Mouse (Mus musculus): ENCODE measurements around the gene Arntl2.
A peak's percentile ranks its signal among the peaks of the same experiment; 100 is the strongest.
"Not testable (repeated sequence)": the region's sequence is repeated elsewhere in the genome, so short reads cannot be mapped to it uniquely, and the experiment has no call there.

Arntl2 gene

GRCm38 (mm10) chr6:146795924-146796545 is at the start of gene Arntl2:
TSS of gene Arntl2 (plus strand) at chr6:146796055.
- DNase-seq (ENCODE audit: low read depth, low spot score): peak; percentile 64

GRCm38 (mm10) chr6:146746577-146746976 is 49.3 kb upstream of the Arntl2 start:
- DNase-seq (ENCODE audit: low read depth, low spot score): no peak

GRCm38 (mm10) chr6:146747057-146747456 is 48.8 kb upstream of the Arntl2 start:
- no peak for DNase-seq (ENCODE audit: low read depth, low spot score)

GRCm38 (mm10) chr6:146748271-146748670 is 47.6 kb upstream of the Arntl2 start:
- no peak for DNase-seq (ENCODE audit: low read depth, low spot score)

- no peak for DNase-seq (ENCODE audit: low read depth, low spot score)
Observed at GRCm38 (mm10) chr6:146751671-146752070, 44.2 kb upstream of the Arntl2 start.

GRCm38 (mm10) chr6:146752178-146752577 is 43.7 kb upstream of the Arntl2 start:
- DNase-seq (ENCODE audit: low read depth, low spot score): no peak

GRCm38 (mm10) chr6:146752612-146753011 is 43.2 kb upstream of the Arntl2 start:
- no peak for DNase-seq (ENCODE audit: low read depth, low spot score)

- no peak for DNase-seq (ENCODE audit: low read depth, low spot score)
Observed at GRCm38 (mm10) chr6:146753560-146754160, 42.2 kb upstream of the Arntl2 start.

- no peak for DNase-seq (ENCODE audit: low read depth, low spot score)
Observed at GRCm38 (mm10) chr6:146755136-146755535, 40.7 kb upstream of the Arntl2 start.

- DNase-seq (ENCODE audit: low read depth, low spot score): no peak
Observed at GRCm38 (mm10) chr6:146755679-146756078, 40.2 kb upstream of the Arntl2 start.

- no peak for DNase-seq (ENCODE audit: low read depth, low spot score)
Observed at GRCm38 (mm10) chr6:146759027-146759426, 36.8 kb upstream of the Arntl2 start.

- no peak for DNase-seq (ENCODE audit: low read depth, low spot score)
Observed at GRCm38 (mm10) chr6:146760022-146760421, 35.8 kb upstream of the Arntl2 start.

GRCm38 (mm10) chr6:146760736-146761135 is 35.1 kb upstream of the Arntl2 start:
- DNase-seq (ENCODE audit: low read depth, low spot score): no peak

- no peak for DNase-seq (ENCODE audit: low read depth, low spot score)
Observed at GRCm38 (mm10) chr6:146762264-146762898, 33.5 kb upstream of the Arntl2 start.

GRCm38 (mm10) chr6:146764593-146764992 is 31.3 kb upstream of the Arntl2 start:
- DNase-seq (ENCODE audit: low read depth, low spot score): no peak

- no peak for DNase-seq (ENCODE audit: low read depth, low spot score)
Observed at GRCm38 (mm10) chr6:146765270-146765669, 30.6 kb upstream of the Arntl2 start.

- DNase-seq (ENCODE audit: low read depth, low spot score): no peak
Observed at GRCm38 (mm10) chr6:146768813-146769404, 26.9 kb upstream of the Arntl2 start.

- DNase-seq (ENCODE audit: low read depth, low spot score): no peak
Observed at GRCm38 (mm10) chr6:146770005-146770745, 25.7 kb upstream of the Arntl2 start.

GRCm38 (mm10) chr6:146770808-146771207 is 25.0 kb upstream of the Arntl2 start:
- DNase-seq (ENCODE audit: low read depth, low spot score): no peak

GRCm38 (mm10) chr6:146775864-146776263 is 20.0 kb upstream of the Arntl2 start:
- not testable (repeated sequence) for DNase-seq (ENCODE audit: low read depth, low spot score)

GRCm38 (mm10) chr6:146776610-146777389 is 19.1 kb upstream of the Arntl2 start:
- DNase-seq (ENCODE audit: low read depth, low spot score): peak; percentile 58
